Mouse (Mus musculus) erythroblast, embryonic 14.5 days (primary cell): Measurements from ENCODE around the gene Fbxw11.

Source experiments
- GATA1 ChIP-seq: IDR thresholded peaks from 2 replicates; pipeline ENCODE4 v1.6.1; 2012; ENCODE audit warnings: low read length, inconsistent platforms, mixed read lengths
- TAL1 ChIP-seq: IDR thresholded peaks from 3 replicates; pipeline ENCODE4 v1.6.1; 2012; ENCODE audit warnings: low read length, inconsistent platforms, mixed read lengths

- TF ChIP-seq GATA1 (no peak), TAL1 (no peak)
These were observed 12.8 kb upstream of the Fbxw11 start for GRCm38 (mm10) chr11:32629713-32630211.
